Mouse (Mus musculus): ENCODE data around the gene Tenm4.
A peak's percentile ranks its signal among the peaks of the same experiment; 100 is the strongest.

Tenm4 gene

DNA sequence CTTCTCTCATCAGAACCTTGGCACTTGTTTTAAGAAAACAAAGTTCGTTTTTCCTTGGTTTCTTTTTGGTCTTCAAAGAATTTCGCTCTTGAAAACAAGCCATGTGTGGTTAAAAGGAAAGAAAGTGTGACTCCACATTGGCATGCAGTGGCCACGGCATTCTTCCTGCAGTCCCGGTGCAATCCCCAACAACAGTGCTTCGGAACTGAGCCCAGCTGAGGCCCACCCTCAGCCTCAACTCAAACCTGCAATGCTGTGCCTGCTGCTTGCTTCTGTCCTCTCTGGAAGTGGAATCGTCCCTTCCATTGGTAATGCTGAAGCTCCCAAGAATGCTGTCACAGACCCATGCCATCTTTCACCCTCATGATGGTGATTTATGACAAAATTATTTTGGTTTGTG lies 88.6 kb downstream of the Tenm4 start:
- no peak for DNase-seq

DNA sequence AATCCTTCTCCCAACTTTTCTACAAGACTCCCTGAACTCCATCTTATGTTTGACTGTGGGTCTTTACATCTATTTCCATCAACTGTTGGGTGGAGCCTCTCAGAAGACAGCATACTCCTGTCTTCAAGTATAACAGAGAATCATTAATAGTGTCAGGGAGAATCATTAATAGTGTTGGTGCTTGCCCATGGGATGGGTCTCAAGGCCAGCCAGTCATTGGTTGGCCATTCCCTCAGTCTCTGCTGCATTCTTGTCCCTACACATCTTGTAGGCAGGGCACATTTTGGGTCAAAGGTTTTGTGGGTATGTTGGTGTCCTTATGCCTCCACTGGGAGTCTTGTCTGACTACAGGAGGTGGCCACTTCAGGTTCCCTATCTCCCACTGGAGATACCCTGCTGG lies 91.1 kb downstream of the Tenm4 start:
- no peak for DNase-seq

DNA sequence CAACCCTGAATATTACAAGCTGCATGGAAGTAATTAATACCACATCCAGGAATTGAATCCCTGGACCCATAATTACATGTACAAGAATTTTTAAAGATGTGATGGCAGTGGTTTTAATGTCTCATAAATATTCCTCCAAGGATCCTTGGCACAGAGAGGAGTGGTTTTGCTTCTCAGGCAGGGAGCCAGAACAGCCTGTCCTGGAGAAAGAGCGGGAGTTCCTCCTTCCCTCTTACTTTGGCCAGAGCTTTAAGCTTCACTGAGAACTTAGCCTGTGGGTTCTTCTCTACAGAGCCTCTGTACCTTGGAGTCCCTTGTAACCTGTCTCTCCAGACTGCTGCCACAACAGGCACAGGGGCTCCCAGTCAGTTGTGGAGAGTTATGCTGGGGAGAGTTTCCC lies 94.9 kb downstream of the Tenm4 start:
- no peak for DNase-seq

DNA sequence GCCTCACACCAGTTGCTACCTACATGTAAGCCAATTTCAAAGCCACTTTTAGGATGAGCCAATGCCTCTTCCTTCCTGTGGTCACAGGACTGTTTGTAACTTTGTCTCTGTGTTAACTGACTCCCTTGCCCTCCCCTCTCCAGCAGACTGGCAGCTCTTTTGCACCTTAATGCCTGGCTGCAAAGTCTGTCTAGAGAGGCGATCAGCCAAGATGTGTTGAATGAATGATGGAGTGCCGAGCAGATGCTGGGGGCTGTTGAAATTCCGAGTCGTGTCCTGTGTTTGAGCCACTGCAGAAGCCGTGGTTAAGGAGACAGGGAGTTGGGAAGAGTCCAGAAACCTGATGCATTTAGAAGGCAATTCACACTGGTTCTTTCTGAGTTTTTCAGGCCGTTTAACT lies 96.2 kb downstream of the Tenm4 start:
- no peak for DNase-seq

DNA sequence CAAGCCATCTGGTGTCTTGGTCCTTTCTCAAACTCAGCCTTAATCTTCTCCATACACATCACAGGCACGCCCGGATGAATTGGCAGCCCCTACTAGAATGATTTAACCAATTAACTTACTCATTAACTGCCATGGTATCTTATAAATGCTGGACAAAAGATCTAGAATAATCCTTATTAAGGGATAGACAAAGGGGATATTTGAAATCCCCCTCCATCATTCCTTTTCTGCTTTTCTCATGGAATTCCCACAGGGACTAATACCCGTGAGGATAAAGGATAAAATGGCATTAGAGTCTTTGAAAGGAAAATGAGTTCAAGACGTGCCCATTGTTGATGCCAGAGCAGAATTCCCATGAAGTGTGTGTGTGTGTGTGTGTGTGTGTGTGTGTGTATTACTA lies 99.6 kb downstream of the Tenm4 start:
- DNase-seq = no peak

DNA sequence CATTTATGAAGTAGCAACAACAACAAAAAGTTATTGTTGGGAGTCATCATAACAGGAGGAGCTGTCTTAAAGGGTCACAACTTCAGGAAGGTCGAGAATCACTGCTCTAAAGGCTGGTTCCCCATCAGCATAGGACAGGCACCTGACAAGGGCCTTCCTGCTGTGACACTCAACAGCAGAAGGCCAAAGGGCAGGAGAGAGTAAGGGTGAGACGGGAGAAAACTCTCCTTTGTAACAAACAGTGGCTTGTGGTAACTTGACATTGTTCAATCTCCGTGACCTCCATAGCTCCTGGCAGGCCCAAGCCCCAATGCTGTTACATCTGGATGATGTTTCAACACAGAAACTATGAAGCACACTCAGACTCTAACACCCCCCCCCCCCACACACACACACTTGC lies 101.0 kb downstream of the Tenm4 start:
- no peak for DNase-seq

DNA sequence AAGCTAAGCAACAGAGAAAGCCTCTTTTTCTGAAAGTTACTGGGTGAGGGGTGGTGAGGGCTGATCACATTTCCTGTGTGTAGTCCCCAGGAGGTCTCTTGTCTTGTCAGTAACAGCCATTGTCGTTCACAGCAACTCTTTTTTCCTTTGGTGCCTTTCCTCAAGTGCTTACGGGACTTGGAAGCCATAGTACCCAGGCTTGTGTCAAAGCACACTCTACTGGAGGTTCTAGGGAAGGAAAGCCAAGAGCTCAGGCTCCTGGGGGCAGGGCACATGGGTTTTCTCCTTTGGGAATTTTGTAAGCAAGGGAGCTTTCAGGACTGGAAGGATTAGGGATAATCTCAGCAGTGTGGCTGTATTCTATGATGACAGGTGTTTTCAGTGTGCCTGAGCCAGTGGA lies 103.4 kb downstream of the Tenm4 start:
- DNase-seq = no peak

DNA sequence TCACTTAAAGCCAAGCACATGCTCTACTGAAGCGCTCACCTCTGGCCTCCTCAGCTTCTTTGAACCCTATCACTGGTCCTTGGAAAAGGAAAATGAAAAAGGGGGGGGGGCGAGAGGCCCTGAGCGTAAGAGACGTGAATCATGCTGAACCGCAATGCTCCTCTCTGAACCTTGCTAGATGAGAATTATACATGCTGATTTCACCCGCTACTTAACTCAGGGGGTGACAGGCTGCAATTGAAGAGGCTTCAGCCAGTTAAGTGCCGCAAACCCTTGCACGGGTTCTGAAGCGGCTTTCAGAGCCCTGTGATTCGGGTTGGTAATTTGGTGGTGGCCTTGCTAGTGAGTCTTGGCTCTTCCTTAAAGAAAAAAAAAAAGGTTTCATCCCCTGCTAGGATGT lies 106.5 kb downstream of the Tenm4 start:
- DNase-seq = no peak

DNA sequence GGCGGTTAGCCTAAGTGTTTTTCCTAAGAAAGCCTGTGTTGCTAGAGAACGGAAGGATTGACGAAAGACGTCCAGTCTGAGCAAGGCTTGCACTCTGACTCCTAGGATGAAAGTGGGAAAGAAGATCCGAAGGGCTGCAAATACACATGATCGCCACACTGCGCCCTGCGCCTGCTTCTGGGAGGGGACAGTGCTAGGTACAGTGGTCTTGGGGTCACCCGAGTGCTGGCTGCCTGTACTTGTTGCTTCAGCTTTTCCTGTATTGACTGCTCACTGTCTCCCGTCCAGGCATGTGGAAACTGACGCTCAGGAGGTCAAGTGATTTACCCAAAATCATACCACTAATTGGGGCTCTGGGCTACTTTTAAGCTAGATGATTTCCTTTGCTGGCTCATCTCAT lies 107.3 kb downstream of the Tenm4 start:
- DNase-seq = no peak

DNA sequence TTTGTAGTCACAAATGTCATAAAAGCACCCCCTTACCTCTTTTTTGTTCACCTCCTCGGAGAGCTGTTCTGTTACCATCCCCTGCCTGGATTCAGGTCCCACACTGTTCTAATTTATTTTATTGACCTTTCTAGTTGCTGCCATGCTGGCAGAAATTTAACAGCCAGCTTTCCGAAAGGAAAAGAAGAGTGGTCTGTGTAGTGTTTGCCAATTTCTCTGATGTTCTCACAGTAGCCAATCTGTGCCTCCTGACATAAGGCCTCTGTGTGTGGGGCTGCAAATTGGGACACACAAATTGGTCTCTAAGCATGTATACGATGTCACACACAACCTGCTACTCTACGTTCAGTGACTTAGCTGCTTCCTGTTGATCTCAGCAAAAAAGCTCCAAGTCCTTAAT lies 109.7 kb downstream of the Tenm4 start:
- no peak for DNase-seq

DNA sequence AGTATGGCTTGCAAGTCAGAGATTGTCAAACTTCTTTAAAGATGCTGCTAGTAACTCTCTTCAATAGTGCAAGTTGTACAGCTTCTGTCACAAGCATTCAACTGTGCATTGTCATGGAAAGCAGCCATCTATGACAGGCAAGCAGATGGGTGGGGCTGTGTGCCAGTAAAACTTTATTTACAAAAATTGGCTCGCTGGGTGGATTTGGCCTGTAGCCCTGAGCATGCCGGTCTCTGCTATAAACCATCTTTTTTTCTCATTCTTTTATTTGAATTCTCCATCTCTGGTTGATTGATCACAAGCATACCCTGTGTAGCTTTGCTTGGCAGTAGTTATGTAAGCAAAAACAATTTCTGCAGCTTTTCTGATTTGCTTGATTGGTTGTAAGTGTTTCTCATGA lies 119.5 kb downstream of the Tenm4 start:
- DNase-seq = peak; percentile 41

DNA sequence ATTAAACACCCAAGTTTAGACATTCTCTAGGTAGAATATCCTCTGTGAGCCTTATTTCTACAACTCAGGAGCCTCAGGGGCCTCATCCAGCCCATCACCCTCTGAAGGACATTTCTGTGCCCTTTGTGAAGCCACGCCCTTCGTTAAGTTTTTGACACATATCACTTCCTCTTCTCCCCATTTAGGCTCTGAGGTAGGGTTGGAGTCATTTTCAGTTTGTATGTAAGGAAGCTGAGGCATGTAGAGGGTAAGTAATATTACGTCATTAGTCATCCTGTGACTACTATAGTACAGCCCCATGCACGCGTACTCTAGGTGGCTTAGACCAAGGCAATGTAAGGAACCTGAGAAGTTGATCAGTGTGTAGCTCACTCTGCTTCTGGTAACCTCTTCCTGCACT lies 124.9 kb downstream of the Tenm4 start:
- no peak for DNase-seq

DNA sequence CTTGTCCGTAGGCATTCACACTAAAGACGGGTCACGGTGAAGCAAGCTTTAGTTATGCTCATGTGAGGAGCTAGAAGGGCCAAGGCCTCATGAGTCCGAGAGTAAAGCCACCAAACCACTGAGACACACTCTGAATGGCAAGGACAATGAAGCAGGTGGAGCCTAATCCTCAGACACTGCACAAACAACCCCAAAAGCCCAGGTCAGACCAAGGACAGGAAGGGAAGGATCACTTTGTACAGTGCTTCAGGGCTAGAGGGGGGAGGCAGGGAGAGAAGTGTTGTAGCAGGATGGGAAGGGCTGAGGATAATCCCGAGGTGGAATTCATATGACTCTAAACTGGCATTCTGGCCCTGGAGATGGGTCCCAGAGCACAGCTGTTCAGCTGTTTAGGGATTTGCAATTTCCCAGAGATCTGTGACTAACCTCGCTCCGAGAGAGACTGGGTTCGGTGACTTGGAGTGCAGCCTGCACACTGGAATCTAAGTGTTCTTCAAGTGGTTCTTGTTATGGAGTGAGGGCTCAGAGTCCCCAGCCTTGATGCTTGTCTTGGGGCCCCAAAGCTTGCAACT lies 129.9 kb downstream of the Tenm4 start:
- no peak for DNase-seq

DNA sequence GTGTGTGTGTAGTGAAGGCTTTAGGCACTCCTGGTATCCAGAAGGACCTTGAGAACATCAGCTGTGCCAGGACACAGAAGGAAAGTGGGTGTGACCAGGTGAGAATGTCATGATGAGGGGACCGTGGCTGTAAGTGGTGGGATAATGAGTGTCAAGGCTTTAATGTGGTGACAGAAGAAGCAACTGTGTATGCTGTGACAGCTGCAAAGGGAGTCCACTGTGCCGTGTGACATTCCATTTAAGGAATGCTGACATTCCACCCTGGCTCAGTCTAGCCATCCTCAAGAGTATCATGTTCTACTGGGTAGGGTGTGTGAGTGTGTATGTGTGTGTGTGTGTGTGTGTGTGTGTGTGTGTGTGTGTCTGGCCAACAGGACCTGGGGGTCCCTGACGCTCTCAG lies 130.8 kb downstream of the Tenm4 start:
- DNase-seq = no peak

DNA sequence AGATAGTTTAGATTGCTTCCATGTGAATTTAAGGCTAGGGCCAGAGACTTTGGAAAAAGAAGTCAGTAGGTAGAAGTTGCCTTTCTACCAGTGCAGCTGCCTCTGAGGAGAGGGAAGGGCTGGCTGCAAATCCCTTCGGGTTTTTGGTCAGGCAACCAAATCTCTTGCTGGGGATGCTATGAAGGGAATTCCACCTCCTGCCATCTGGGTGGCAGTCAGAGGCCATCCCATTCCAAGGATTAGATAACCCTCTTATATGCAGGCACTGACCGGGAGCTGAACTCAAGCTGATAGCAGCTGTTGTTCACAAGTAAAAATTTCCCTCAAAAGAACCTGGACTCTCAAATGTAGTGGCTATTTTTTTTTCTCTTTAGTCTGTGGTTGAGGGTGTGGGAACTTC lies 132.9 kb downstream of the Tenm4 start:
- DNase-seq = no peak

DNA sequence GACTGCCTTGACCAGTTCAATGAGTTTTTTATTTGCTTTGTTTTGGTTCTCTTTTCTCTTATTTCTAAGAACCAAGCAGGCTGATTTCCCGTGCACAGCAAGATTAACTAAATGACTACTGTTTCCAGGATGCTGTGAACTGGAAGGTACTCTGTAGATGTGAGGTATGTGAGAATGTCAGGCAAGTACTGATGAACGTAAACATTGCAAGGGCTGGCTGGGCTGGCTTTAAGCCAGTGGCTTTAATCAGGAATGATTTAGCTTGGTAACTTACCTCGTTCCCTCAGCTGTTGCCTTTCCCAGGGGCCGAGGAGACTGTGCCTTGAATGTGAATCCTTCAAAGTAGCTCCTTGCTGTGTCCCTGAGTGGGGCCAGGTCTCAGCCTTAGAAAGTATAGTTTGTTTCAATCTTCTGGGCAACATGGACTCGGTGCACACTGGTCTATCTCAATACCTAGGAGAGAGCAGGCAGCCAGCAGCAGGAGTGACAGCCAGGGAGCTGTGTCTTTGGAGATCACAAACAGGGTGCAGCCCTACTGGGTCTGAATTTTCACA lies 134.4 kb downstream of the Tenm4 start:
- DNase-seq = no peak

DNA sequence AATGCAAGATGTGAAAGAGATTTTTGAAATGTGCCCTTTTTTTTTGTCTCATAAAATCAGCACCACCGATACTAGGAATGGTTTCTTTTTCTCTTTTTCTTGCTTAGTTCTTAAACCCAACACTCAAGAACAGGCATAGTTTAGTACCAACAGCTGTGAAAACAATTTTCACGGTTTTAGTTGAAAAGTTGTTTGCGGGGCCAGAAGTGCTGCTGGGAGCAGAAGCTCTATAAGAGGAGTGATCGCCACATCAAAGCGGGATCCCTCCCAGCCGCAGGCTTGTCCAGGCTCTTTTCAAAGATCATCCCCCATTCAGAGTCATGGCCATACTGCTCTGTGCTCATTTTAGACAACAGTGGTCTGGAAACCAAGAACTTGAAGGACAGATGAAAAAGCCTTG lies 137.1 kb downstream of the Tenm4 start:
- DNase-seq = no peak

DNA sequence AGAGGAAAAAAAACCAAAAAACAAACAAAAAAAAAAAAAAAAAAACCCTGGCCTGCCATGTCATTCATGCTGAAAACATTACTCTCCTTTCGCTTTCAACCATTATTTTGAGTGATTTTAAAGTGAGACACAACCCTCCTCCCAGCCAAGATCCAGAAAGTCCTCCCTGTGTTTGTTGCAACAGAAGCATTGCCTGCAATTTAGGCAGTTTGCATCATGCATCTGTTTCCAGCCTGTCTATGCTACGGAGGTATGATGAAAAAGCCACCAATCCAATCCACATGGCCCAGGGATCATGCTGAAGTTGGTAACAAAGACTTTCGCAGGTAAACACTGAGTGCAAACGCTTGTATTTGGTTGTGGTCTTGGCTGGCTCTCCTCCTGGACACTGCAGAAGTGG lies 158.3 kb downstream of the Tenm4 start:
- DNase-seq = no peak

DNA sequence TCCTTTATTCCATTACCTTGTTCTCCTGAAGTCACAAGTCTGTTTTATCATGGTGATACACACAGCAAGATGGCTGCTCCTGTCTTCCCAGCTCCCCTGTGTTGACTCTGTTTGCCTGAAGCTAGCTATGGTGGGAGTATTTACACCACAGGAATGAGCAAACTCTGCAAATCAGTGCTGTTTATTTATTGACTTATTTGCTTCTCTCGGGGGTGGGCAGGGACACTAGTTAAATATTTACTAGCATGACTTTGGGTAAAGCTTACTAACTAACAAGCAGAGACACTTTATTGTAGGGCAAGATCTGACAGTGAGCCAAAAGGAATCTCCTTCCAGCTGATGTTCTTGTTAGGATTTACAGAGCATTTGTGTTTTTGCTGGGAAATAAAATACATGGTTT lies 160.1 kb downstream of the Tenm4 start:
- no peak for DNase-seq

DNA sequence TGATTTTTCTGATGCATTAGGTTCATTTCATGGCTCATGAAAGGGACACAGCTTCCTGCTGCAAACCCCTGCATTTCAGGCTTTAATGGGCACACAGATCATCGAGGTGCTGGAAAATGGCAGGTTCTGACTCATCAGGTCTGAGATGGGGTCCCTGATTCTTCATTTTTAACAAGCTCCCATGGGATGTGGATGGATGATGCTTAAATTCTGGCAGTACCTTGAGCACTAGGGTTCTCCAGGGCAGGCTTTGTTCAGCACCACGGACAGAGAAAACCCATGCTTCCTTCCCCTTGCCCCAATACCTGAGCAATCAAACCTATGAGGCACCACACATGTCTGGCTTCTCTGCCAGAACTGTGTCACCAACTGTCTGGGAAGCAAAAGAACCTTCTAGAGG lies 163.3 kb downstream of the Tenm4 start:
- DNase-seq = no peak

DNA sequence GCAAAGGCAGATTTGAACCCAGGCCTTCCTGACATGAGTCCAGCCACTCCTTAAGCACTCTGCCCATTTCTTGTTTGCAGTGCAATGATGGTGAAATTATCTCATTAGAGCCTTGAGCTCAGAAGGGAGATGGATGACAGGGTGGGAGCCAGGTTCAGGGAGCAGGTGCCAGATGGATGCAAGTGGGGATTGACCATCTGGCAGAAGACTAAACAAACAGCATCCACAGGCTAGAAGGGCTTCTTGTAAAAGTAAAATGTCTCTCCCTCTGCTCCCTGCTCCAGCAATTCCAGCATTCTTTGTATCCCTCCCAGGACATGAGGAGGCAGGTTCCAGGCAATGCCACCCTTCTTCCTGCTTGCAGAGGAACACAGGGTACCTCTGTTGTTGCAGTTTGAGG lies 165.3 kb downstream of the Tenm4 start:
- DNase-seq = no peak

DNA sequence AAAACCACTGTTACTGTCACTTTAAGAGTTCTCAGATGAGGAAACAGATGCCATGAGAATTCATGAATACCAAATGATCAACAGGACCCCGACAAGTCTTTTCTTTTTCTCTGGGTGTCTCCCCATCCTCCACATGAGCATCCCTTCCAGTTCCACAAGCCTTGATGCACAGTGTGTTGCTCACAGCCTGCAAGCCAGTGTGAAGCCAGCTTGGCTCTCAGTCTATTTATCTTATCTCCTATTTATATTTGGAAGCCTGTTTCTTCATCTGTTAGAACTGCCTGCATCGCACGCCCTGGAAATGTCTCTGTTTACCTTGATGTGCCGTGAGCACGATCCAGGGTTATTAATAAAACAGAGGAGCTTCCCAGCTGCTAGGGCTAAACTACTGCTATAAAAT lies 169.8 kb downstream of the Tenm4 start:
- DNase-seq = peak; percentile 39

DNA sequence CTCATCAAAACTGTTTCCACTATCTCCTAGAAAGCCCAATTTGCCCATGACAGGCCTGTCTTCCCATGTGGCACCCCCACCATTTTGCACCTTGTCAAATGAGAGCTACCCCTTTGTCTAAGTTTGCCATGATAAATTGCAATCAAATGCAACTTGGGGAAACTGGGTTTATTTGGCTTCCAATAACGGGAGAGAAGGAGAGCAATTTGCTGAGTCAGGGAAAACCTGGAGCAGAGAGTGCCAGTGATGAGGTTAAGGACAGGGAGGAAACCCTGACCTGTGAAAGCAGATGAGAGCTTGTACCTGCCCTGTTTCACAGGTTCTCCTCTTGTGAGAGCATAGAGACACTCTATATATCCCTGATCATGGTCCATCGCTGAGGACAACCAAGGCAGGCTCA lies 170.4 kb downstream of the Tenm4 start:
- DNase-seq = no peak

DNA sequence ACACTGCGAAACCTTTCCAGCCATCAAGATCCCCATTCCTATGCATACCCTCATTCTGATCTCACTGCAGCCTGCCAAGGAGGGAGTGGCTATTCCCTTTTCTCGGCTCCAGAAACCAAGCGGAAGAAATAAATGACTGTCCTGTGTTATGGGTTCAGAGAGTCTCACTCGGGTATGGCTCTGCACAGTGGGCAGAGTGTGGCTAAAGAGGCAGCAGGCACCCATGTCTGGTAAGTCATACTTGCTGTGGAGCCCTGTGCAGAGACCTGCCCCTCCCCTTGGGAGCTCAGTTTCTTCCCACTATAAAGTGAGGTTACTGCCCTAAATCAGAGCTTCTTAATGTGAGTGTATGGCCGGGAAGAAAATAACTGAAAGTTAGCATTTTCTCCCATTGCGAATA lies 171.9 kb downstream of the Tenm4 start:
- no peak for DNase-seq

DNA sequence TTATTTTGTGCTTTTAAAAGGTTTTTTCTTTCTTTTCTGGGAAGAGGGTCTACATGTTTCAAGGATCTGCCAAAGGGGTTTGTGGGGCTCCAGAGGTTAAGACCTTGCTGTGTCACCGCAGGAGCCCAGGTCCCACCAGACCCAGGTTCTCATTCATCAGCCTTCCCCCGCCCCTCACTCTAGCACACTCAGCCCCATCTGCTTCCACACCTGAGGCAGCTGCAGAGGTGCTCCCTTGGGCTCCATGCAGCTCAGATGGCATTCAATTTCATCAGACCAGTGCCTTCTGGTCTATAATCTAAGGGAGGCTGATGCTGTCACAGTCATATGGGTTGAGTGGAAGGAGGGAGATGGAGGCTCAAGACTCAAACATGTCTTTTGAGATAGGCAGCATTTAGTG lies 172.6 kb downstream of the Tenm4 start:
- no peak for DNase-seq

DNA sequence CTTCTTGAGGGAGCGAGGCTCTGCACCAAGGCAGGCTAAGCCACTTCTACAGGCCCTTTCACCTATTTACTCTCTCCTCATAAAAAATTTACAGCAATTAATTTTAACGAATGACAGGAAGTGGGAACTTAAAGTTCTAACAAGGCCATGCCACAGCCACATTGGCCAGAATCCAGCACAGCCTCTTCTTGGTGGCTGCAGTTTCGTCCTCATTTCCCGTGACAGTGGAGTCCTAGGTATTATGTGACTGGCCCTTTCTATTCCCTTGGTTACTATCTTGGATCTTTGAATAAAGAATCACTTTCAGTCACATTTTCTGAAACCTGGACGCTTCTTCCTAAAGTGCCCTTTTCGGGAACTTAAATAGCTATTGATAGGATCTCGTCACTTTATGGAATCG lies 181.6 kb downstream of the Tenm4 start:
- no peak for DNase-seq

All from right cerebral cortex, adult 18-20 months (tissue).